Mouse (Mus musculus) limb, embryonic 13.5 days (tissue): ENCODE measurements around the gene Pgap2. TPM values are rescaled to one million over a fixed set of nuclear protein-coding genes. Genes with fewer than 3 reads are reported as not detected.

ENCODE experiments used
- ATAC-seq: fragments of 200-750 bp; cut with Nextera tagmentation; 2 replicates; pipeline ENCODE4 v1.8.0; 2017; ENCODE audit warnings: low read depth, moderate number of reproducible peaks, moderate TSS enrichment; ENCODE audit not compliant: low FRiP score
- H3K27ac ChIP-seq: fragments of 300-500 bp; sonication (generic); 2 replicates; pipeline ENCODE4 v1.5.1; 2015; ENCODE audit warnings: inconsistent platforms, mild to moderate bottlenecking, moderate library complexity
- H3K27me3 ChIP-seq: fragments of 300-500 bp; sonication (generic); 2 replicates; pipeline ENCODE4 v1.6.1; 2015; ENCODE audit warnings: mild to moderate bottlenecking, inconsistent platforms
- H3K36me3 ChIP-seq: fragments of 300-500 bp; sonication (generic); 2 replicates; pipeline ENCODE4 v1.6.1; 2015; ENCODE audit warnings: inconsistent platforms, mild to moderate bottlenecking, moderate library complexity
- H3K4me1 ChIP-seq: fragments of 300-500 bp; sonication (generic); 2 replicates; pipeline ENCODE4 v1.6.1; 2015; ENCODE audit warnings: inconsistent platforms
- H3K4me2 ChIP-seq: fragments of 300-500 bp; sonication (generic); replicated peaks from 2 replicates; pipeline ENCODE4 v1.6.1; 2015; ENCODE audit warnings: inconsistent platforms, mild to moderate bottlenecking, moderate library complexity
- H3K4me3 ChIP-seq: fragments of 300-500 bp; sonication (generic); 2 replicates; pipeline ENCODE4 v1.5.1; 2015; ENCODE audit warnings: moderate library complexity, mild to moderate bottlenecking, inconsistent platforms
- H3K9ac ChIP-seq: fragments of 300-500 bp; sonication (generic); 2 replicates; pipeline ENCODE4 v1.6.1; 2015; ENCODE audit warnings: mild to moderate bottlenecking, inconsistent platforms
- H3K9me3 ChIP-seq: fragments of 300-500 bp; sonication (generic); 2 replicates; pipeline ENCODE4 v1.6.1; 2016; ENCODE audit warnings: inconsistent platforms
- WGBS: fragments of 180-500 bp; shearing (Covaris S2); methylation state at CpG from one replicate; pipeline ENCODE4 v1.1.7; 2015; 5-methylcytosine and 5-hydroxymethylcytosine counted together
- polyA plus RNA-seq: library from polyadenylated mRNA; unstranded; fragments of >200 nt; fragmentation: Nextera tagmentation; extraction: Ambion mirVana; gene quantifications from 2 replicates; pipeline ENCODE4 v1.2.1, GENCODE M21; 2015

The Pgap2 gene
- polyA plus RNA-seq, 1 experiment from 2014 or later: 88.6 TPM

GRCm38 (mm10) chr7:102281403-102281802 is 71.4 kb downstream of the Pgap2 start:
- no peaks in the 10 kb centered on the region for H3K36me3 ChIP-seq
- no peak for ATAC-seq
- H3K27ac ChIP-seq: no peak overlapping the region
- H3K4me2 ChIP-seq: no peak overlapping the region
- H3K9me3 ChIP-seq: no peaks in the 10 kb centered on the region
- no peaks in the 10 kb centered on the region for H3K4me1 ChIP-seq
- WGBS: 89% methylated on average over 1 of the region's 1 CpGs
- H3K4me3 ChIP-seq: no peak overlapping the region
- H3K27me3 ChIP-seq: no peaks in the 10 kb centered on the region
- H3K9ac ChIP-seq: no peak overlapping the region

GRCm38 (mm10) chr7:102282261-102282660 is 72.3 kb downstream of the Pgap2 start:
- H3K9ac ChIP-seq: no peak overlapping the region
- no peaks in the 10 kb centered on the region for H3K36me3 ChIP-seq
- ATAC-seq: no peak
- no peaks in the 10 kb centered on the region for H3K27me3 ChIP-seq
- no peak overlapping the region for H3K27ac ChIP-seq
- WGBS: 81% methylated on average over 5 of the region's 5 CpGs
- H3K4me2 ChIP-seq: no peak overlapping the region
- H3K4me3 ChIP-seq: no peak overlapping the region
- H3K9me3 ChIP-seq: no peaks in the 10 kb centered on the region
- no peaks in the 10 kb centered on the region for H3K4me1 ChIP-seq

Other genes with a start within 250 kb of the Pgap2 start
- 3.6 and 3.9 TPM in 2 replicates for gene Il18bp, start 191.5 kb upstream of the Pgap2 start, polyA plus RNA-seq
- gene Rnf121, start 144.7 kb upstream of the Pgap2 start, polyA plus RNA-seq: 34.1 and 34.4 TPM in 2 replicates
- 44.1 and 45.1 TPM in 2 replicates for gene Xndc1, start 144.7 kb upstream of the Pgap2 start, polyA plus RNA-seq
- 2.3 TPM in 2 replicates for gene Xntrpc, start 144.5 kb upstream of the Pgap2 start, polyA plus RNA-seq
- gene Trpc2, start 127.1 kb upstream of the Pgap2 start, polyA plus RNA-seq: not detected in 2 replicates
- gene Art1, start 108.5 kb upstream of the Pgap2 start, polyA plus RNA-seq: 16.8 and 16.9 TPM in 2 replicates
- gene Art5, start 100.7 kb upstream of the Pgap2 start, polyA plus RNA-seq: 4.4 and 4.7 TPM in 2 replicates
- gene Chrna10, start 93.4 kb upstream of the Pgap2 start, polyA plus RNA-seq: not detected in 2 replicates
- gene Nup98, start within 50 bp of the Pgap2 start, polyA plus RNA-seq: 38.2 and 42.9 TPM in 2 replicates
- 56.7 and 57.8 TPM in 2 replicates for gene Rhog, start 45.8 kb downstream of the Pgap2 start, polyA plus RNA-seq
- gene Stim1, start 57.6 kb downstream of the Pgap2 start, polyA plus RNA-seq: 23.7 and 25.2 TPM in 2 replicates
- gene Rrm1, start 231.5 kb downstream of the Pgap2 start, polyA plus RNA-seq: 151 and 154 TPM in 2 replicates